Mouse (Mus musculus) heart, adult 18-20 months (tissue): ENCODE results near the gene Insl6. TPM values are rescaled to one million over a fixed set of nuclear protein-coding genes. Genes with fewer than 3 reads are reported as not detected.

Experiments
- DNase-seq, 2 experiments: peaks; one replicate each; pipeline ENCODE4 v3.0.0; 2021 to 2022; ENCODE audit warnings: mixed read lengths in 1 of 2
- total RNA-seq, 2 experiments: library from RNA; stranded (reverse); gene quantifications; 2 replicates each; pipeline ENCODE4 v1.2.3; 2021

Insl6 gene
- total RNA-seq, 2 experiments from 2014 or later = 0.40 to 0.72 TPM

- no peak for DNase-seq
Observed at GRCm38 (mm10) chr19:29285451-29285869, 39.7 kb downstream of the Insl6 start.

- DNase-seq = no peak
Observed at GRCm38 (mm10) chr19:29278944-29279587, 46.1 kb downstream of the Insl6 start.

DNA sequence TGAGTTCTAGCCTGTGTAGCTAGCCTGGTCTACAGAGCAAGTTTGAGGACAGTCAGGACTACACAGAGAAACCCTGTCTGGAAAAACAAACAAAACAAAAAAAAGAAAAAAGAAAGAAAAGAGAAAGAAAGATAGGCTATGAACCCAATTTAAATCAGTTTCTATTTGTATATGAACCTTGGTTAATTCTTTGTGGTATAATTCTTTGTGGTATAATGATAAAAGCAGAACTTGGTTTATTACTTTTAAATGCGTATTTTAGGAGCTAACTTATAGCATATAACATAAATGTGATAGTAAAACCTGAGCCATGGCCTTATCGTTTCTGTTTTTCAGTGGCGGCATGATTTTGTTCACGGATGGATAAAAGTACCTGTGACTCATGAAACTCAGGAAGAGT is 48.7 kb downstream of the Insl6 start:
- DNase-seq = no peak

DNA sequence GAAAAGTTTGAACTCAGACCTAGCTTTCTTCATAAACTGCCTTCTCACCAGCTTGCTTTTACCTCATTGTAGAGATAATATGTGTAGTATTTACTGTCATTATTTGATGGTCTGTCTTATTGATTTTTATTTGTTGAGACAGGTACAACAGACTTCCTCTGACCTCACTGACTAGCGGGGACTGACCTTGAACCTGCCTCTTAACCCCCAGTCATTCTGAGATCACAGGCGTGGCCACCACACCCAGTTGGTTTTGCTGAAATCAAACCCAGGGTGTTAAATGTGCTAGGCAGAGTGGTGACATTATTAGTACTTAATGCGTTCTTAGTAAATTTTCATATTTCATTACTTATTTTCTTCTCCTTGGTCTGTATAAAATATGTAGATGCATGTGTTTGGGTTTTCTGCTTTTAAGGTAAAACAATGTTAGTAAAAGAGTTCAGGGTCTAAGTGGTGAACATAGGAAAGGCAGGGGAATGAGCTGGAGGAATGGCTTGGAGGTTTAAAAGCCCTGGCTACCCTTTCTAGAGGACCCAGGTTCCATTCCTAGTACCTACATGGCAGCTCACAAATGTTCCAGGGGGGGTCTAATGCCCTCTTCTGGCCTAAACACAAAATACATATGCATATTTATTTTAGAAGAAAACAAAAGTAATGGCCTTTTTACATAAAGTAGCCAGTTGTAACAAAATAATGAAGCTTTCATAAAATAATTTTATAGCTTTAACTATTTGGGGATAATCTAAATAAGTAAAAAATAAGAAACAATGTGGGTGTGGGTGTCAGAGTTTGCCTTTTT is 52.9 kb downstream of the Insl6 start:
- DNase-seq = no peak

Other genes with a start within 250 kb of the Insl6 start
- 1 to 10 TPM; 4.2 to 5.9 TPM for gene Rcl1, start 224.0 kb downstream of the Insl6 start, total RNA-seq
- gene Jak2, start 73.5 kb downstream of the Insl6 start, total RNA-seq = 10 to 100 TPM; 16.2 to 20.1 TPM
- not detected for gene Rln1, start 9.3 kb upstream of the Insl6 start, total RNA-seq
- 10 to 100 TPM; 26.8 to 27.8 TPM for gene Plgrkt, start 42.0 kb upstream of the Insl6 start, total RNA-seq
- gene Cd274, start 42.1 kb upstream of the Insl6 start, total RNA-seq = 1 to 10 TPM; 2.6 to 9.4 TPM
- under 1 TPM in 1 of 2 experiments, not detected in 1; 0.15 TPM for gene Pdcd1lg2, start 85.6 kb upstream of the Insl6 start, total RNA-seq
- gene Ric1, start 196.9 kb upstream of the Insl6 start, total RNA-seq = 10 to 100 TPM; 17.5 to 17.9 TPM